Mouse (Mus musculus): ENCODE results near the gene Krt6a. TPM values are rescaled to one million over a fixed set of nuclear protein-coding genes. Genes with fewer than 3 reads are reported as not detected.
"Not testable (repeated sequence)": the region's sequence is repeated elsewhere in the genome, so short reads cannot be mapped to it uniquely, and the experiment has no call there.

The Krt6a gene
- total RNA-seq, 2 experiments from 2014 or later, result not detected

DNA sequence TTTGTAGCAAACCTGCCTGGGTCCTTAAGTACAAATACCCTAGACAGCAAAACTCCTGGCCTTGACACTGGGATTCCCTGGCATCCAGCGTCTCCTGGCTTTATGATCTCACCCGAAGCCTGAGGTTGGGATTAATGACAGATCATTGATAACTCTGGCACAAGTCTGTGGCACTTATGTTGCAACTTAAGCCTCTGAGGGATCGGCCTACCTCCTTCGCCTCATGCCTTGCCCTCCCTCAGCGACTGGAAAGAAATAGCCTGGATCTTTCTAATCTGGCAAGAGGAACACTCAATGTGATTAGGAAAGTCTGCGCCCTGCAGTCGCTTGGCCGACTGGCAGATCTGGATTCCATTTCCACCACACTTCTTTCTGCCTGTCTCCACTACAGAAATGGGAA is 5.8 kb upstream of the Krt6a start:
- Histone ChIP-seq H3K27ac (no peak overlapping the region), H3K4me3 (no peak overlapping the region)
- intact Hi-C loops (cut with DNase I), result no loop called here
- no peak for TF ChIP-seq CTCF (IDR thresholded peaks at IDR 0.05)
- DNase-seq (ENCODE audit: extremely low spot score in 1 of 2, low spot score in 2 of 2), result no peak

GRCm38 (mm10) chr15:101699192-101699591 is 5.1 kb upstream of the Krt6a start:
- intact Hi-C loops (cut with DNase I), result no loop called here
- H3K4me3 ChIP-seq, result no peak overlapping the region
- no peak for DNase-seq (ENCODE audit: extremely low spot score in 1 of 2, low spot score in 2 of 2)
- no peak overlapping the region for H3K27ac ChIP-seq
- no peak for TF ChIP-seq CTCF (IDR thresholded peaks at IDR 0.05)

GRCm38 (mm10) chr15:101697326-101698188 is 3.5 kb upstream of the Krt6a start:
- no peak for TF ChIP-seq CTCF (IDR thresholded peaks at IDR 0.05)
- intact Hi-C loops (cut with DNase I), result no loop called here
- no peak for DNase-seq (ENCODE audit: extremely low spot score in 1 of 2, low spot score in 2 of 2)
- Histone ChIP-seq H3K27ac (no peak overlapping the region), H3K4me3 (no peak overlapping the region)

- intact Hi-C loops (cut with DNase I); H3K4me3 ChIP-seq; DNase-seq (ENCODE audit: extremely low spot score in 1 of 2, low spot score in 2 of 2); H3K27ac ChIP-seq: not testable (repeated sequence)
These were observed 3.6 kb downstream of the Krt6a start for GRCm38 (mm10) chr15:101690460-101690859.

DNA sequence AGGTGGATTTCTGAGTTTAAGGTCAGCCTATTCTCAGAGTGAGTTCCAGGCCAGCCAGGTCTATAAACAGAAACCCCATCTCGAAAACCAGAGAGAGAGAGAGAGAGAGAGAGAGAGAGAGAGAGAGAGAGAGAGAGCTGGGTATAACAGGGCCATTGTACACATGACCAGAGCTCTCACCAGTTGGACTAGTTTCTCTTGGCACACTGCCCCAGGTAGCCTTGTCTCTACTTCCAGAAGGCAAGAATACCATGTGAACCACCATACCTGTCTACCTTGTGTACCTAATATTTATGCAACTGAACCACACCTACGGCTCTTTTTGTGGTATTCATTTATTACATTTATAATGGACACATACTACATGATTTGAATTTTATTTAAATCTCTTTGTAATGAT is 5.9 kb downstream of the Krt6a start:
- intact Hi-C loops (cut with DNase I), result loop anchor here (10.0 kb wide), 1 partner anchor 493 kb away; no protein-coding TSS in a partner anchor
- TF ChIP-seq CTCF (IDR thresholded peaks at IDR 0.05), result no peak
- DNase-seq (ENCODE audit: extremely low spot score in 1 of 2, low spot score in 2 of 2), result no peak
- H3K27ac ChIP-seq, result no peak overlapping the region
- H3K4me3 ChIP-seq, result no peak overlapping the region

- no peak for DNase-seq (ENCODE audit: extremely low spot score in 1 of 2, low spot score in 2 of 2)
- no peak within 1 kb of the TSS for H3K27ac ChIP-seq
- H3K4me3 ChIP-seq, result no peak within 1 kb of the TSS
- no peak for TF ChIP-seq CTCF (IDR thresholded peaks at IDR 0.05)
- intact Hi-C loops (cut with DNase I), result loop anchor here (10.0 kb wide), 1 partner anchor 485 kb away; no protein-coding TSS in a partner anchor
These were observed 13.9 kb downstream of the Krt6a start, which contains the start of gene Krt6b for GRCm38 (mm10) chr15:101680187-101680586. Gene Krt6b (minus strand): TSS chr15:101680287.

GRCm38 (mm10) chr15:101675978-101676377 is 18.1 kb downstream of the Krt6a start:
- TF ChIP-seq CTCF (IDR thresholded peaks at IDR 0.05), result no peak
- no peak overlapping the region for H3K27ac ChIP-seq
- H3K4me3 ChIP-seq, result no peak overlapping the region
- DNase-seq (ENCODE audit: extremely low spot score in 1 of 2, low spot score in 2 of 2), result no peak
- intact Hi-C loops (cut with DNase I), result no loop called here

DNA sequence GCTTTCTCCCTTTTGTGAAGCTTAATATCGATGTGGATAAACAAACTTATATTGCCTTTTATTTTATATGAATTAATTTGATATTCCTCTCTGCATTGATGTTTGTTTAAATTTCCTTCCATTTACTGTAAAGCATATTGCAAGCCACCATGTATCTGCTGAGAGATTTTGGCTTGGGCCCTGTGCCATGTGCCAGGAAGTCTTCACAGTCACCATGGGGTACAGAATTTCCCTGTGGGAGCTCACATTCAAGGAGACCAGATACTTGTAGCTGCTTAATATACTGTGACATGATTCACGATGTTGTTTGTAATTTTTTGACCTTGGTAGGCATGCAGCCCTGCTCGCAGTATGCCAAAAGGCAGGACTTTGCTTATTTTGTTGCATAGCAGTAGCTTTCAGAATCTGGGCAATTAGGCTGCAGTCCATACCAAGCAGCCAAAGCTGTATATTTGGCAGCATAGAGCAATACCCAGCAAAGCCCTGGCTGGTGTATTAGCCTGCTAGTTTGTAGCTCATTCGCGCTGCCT is 41.3 kb downstream of the Krt6a start:
- Histone ChIP-seq H3K4me3 (no peak overlapping the region), H3K27ac (no peak overlapping the region)
- no peak for TF ChIP-seq CTCF (IDR thresholded peaks at IDR 0.05)
- DNase-seq (ENCODE audit: extremely low spot score in 1 of 2, low spot score in 2 of 2), result no peak
- intact Hi-C loops (cut with DNase I), result no loop called here

DNA sequence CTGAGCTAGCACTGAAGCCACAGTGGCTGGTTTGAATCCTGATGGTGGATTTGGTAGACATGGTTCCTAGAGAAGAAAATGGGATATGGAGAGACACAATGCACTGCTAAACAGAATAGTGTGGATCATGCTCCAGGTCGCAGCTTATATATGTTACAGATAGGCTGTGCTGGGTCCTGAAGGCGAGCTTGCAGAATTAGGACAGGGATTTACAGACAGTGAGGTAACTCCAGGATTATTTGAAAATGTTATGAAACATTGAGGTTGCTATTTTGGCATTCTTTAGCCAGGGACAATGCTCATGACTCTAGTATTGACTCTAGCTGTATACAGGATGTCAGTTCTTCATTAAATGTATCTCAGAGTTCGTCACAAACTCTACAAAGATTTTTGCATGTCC is 46.8 kb downstream of the Krt6a start, which contains the start of gene Gm5478:
Gene Gm5478 (minus strand): TSS at position 101 of the 400 bp plus-strand sequence.
- TF ChIP-seq CTCF (IDR thresholded peaks at IDR 0.05), result no peak
- DNase-seq (ENCODE audit: extremely low spot score in 1 of 2, low spot score in 2 of 2), result no peak
- no peak within 1 kb of the TSS for H3K4me3 ChIP-seq
- H3K27ac ChIP-seq, result no peak within 1 kb of the TSS
- intact Hi-C loops (cut with DNase I), result no loop called here

Small RNA genes within 50 kb of the gene (microRNA-seq; reads per million reads assigned to microRNA genes)
- gene Gm44323, result 0 reads per million in 2 experiments
- gene Gm44342, result 0 reads per million in 2 experiments
- gene Gm44383, result 0 reads per million in 2 experiments
- 0 reads per million in 2 experiments for gene Gm44479

Other genes starting within 250 kb of the Krt6a start
- gene Krt88, start 246.6 kb downstream of the Krt6a start, total RNA-seq (2021), result not detected
- gene Krt81, start 230.6 kb downstream of the Krt6a start, total RNA-seq (2021), result not detected
- gene Krt86, start 220.8 kb downstream of the Krt6a start, total RNA-seq (2021), result not detected
- not detected for gene Krt83, start 202.8 kb downstream of the Krt6a start, total RNA-seq (2021)
- gene Gm49425, start 177.0 kb downstream of the Krt6a start, total RNA-seq (2021), result not detected
- gene Krt84, start 161.5 kb downstream of the Krt6a start, total RNA-seq (2021), result not detected
- gene Krt82, start 143.6 kb downstream of the Krt6a start, total RNA-seq (2021), result not detected
- gene Krt90, start 131.4 kb downstream of the Krt6a start, total RNA-seq (2021), result not detected
- not detected for gene Krt75, start 120.4 kb downstream of the Krt6a start, total RNA-seq (2021)
- gene Gm5414, start 66.1 kb downstream of the Krt6a start, total RNA-seq (2021), result not detected
- gene Gm5478, start 46.9 kb downstream of the Krt6a start, total RNA-seq (2021), result not detected
- gene Krt6b, start 14.0 kb downstream of the Krt6a start, total RNA-seq (2021), result not detected
- not detected for gene Krt5, start 18.6 kb upstream of the Krt6a start, total RNA-seq (2021)
- gene Krt71, start 48.8 kb upstream of the Krt6a start, total RNA-seq (2021), result not detected
- gene Krt72, start 92.2 kb upstream of the Krt6a start, total RNA-seq (2021), result not detected
- 1 to 10 TPM; 1.0 to 1.2 TPM for gene Krt73, start 108.0 kb upstream of the Krt6a start, total RNA-seq (2021)
- 1 to 10 TPM in 1 of 2 experiments, under 1 TPM in 1; 0.20 to 1.1 TPM for gene Krt2, start 123.9 kb upstream of the Krt6a start, total RNA-seq (2021)
- 1 to 10 TPM; 1.8 to 2.3 TPM for gene Krt1, start 156.5 kb upstream of the Krt6a start, total RNA-seq (2021)
- gene Krt77, start 175.4 kb upstream of the Krt6a start, total RNA-seq (2021), result 10 to 100 TPM; 11.4 to 13.8 TPM
- gene Krt76, start 198.6 kb upstream of the Krt6a start, total RNA-seq (2021), result not detected
- not detected for gene Krt4, start 230.4 kb upstream of the Krt6a start, total RNA-seq (2021)
- gene Krt79, start 246.0 kb upstream of the Krt6a start, total RNA-seq (2021), result not detected